In the genomic region with DNA sequence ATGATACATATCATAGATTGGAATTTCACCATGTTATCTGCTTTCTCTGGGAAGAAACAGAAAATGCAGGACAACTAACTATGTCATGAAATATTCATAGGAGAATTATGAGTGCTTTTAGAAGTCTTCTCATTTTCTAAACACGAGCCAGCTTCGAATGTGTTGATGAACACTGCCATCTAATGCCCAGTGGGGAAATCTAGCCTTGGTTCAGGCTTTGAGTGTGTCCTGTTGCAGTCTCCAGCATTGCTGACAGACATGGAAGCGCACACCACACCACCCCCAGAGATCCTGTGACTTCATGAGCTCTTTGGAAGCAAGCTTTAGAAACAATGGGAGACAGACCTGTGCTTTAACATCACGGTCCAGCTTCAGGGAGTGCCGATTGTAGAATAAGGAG, we compare ENCODE assay signal across 9 mouse cellular contexts.
DNase-seq lines count a peak whose midpoint lies in the region; ATAC-seq and TF ChIP-seq lines count a peak whose summit lies in the region.
"Had no signal": no experiment of that assay in that cellular context is flagged by ENCODE, and none has a peak within 500 bp of the region (broad histone marks: within the 10 kb centered on the region; RNA-seq: fewer than 3 reads in every experiment).

No protein-coding gene starts in this region.

- H3K27me3 ChIP-seq in forebrain, embryonic 10.5 days (ENCODE audit: poor library complexity, severe bottlenecking), result no peaks in the 10 kb centered on the region
- no peaks in the 10 kb centered on the region for H3K27me3 ChIP-seq in forebrain, embryonic 12.5 days
- H3K27me3 ChIP-seq in MEL (ENCODE audit: control insufficient read depth in 1 of 2, insufficient read depth in 2 of 2, low read length in 2 of 2), result no peaks in the 10 kb centered on the region
- H3K27me3 ChIP-seq in forebrain, embryonic 15.5 days, result no peaks in the 10 kb centered on the region
- H3K27me3 ChIP-seq in lung, postnatal 0 days (replicated peaks; ENCODE audit: insufficient read depth, low read length), result no peaks in the 10 kb centered on the region
- H3K27me3 ChIP-seq: heart, embryonic 13.5 days had no signal

- H3K27ac ChIP-seq in forebrain, embryonic 10.5 days, result no peak overlapping the region
- H3K27ac ChIP-seq in forebrain, embryonic 12.5 days, result no peak overlapping the region
- no peak overlapping the region for H3K27ac ChIP-seq in MEL (ENCODE audit: control insufficient read depth, low read depth, low read length)
- H3K27ac ChIP-seq in forebrain, embryonic 15.5 days (replicated peaks), result no peak overlapping the region
- no peak overlapping the region for H3K27ac ChIP-seq in lung, postnatal 0 days (ENCODE audit: low read length)
- H3K27ac ChIP-seq: heart, embryonic 13.5 days had no signal

- TF ChIP-seq EP300 in MEL (IDR thresholded peaks at IDR 0.05; ENCODE audit: low read depth in 1 of 2, low read length in 2 of 2), result no peak
- no peak for TF ChIP-seq EP300 in lung, postnatal 0 days (IDR thresholded peaks at IDR 0.05)

- TF ChIP-seq POLR2A in MEL (IDR thresholded peaks at IDR 0.05; ENCODE audit: control insufficient read depth in 1 of 2, insufficient read depth in 1 of 2, low read depth in 1 of 2, low read length in 2 of 2, poor library complexity in 1 of 2), result no peak

- no peaks in the 10 kb centered on the region for H3K36me3 ChIP-seq in forebrain, embryonic 10.5 days (replicated peaks)
- no peaks in the 10 kb centered on the region for H3K36me3 ChIP-seq in forebrain, embryonic 12.5 days (replicated peaks)
- no peaks in the 10 kb centered on the region for H3K36me3 ChIP-seq in MEL (ENCODE audit: control insufficient read depth in 1 of 2, insufficient read depth in 2 of 2, low read length in 2 of 2)
- no peaks in the 10 kb centered on the region for H3K36me3 ChIP-seq in forebrain, embryonic 15.5 days
- H3K36me3 ChIP-seq in lung, postnatal 0 days (ENCODE audit: insufficient read depth, low read length), result no peaks in the 10 kb centered on the region
- H3K36me3 ChIP-seq: heart, embryonic 13.5 days had no signal

- TF ChIP-seq CTCF in MEL (IDR thresholded peaks at IDR 0.05 in 2 of 3, conservative IDR thresholded peaks at IDR 0.05 in 1 of 3; ENCODE audit: control insufficient read depth in 1 of 3, insufficient read depth in 1 of 3, low read depth in 2 of 3, low read length in 3 of 3, poor library complexity in 1 of 3, severe bottlenecking in 1 of 3), result no peak
- peak; percentile 67 for TF ChIP-seq CTCF in lung, postnatal 0 days (IDR thresholded peaks at IDR 0.05)

- H3K4me2 ChIP-seq in forebrain, embryonic 12.5 days, result no peak overlapping the region
- H3K4me2 ChIP-seq in forebrain, embryonic 15.5 days (replicated peaks), result no peak overlapping the region
- H3K4me2 ChIP-seq in lung, postnatal 0 days (replicated peaks; ENCODE audit: low read depth, low read length), result no peak overlapping the region
- H3K4me2 ChIP-seq: heart, embryonic 13.5 days had no signal

- DNase-seq in forebrain, embryonic 10.5 days (ENCODE audit: extremely low spot score, low spot score), result peak; percentile 18
- DNase-seq in MEL (ENCODE audit: low read depth, low spot score), result peak; percentile 44
- DNase-seq in kidney, postnatal 4 days, result peak; percentile 17 to 27
- DNase-seq in lung, postnatal 0 days (ENCODE audit: low spot score), result peak; percentile 45
- peak; percentile 49 for DNase-seq in telencephalon, adult 2 months (ENCODE audit: low read depth, low spot score)
- no peak for DNase-seq in spleen, postnatal 10 days (ENCODE audit: low spot score in 2 of 2)

- H3K9ac ChIP-seq in forebrain, embryonic 12.5 days, result no peak overlapping the region
- no peak overlapping the region for H3K9ac ChIP-seq in MEL (ENCODE audit: control insufficient read depth, low read depth, low read length, poor library complexity, severe bottlenecking)
- H3K9ac ChIP-seq in forebrain, embryonic 15.5 days (replicated peaks), result no peak overlapping the region
- no peak overlapping the region for H3K9ac ChIP-seq in lung, postnatal 0 days (replicated peaks; ENCODE audit: low read depth)
- H3K9ac ChIP-seq: heart, embryonic 13.5 days had no signal

- no peak for ATAC-seq in forebrain, embryonic 12.5 days (ENCODE audit: low FRiP score)
- ATAC-seq in forebrain, embryonic 15.5 days (replicated peaks), result peak; percentile 76
- ATAC-seq in lung, postnatal 0 days, result no peak; the same call in 1 of the 2 replicates

- H3K4me1 ChIP-seq in forebrain, embryonic 10.5 days, result no peaks in the 10 kb centered on the region
- H3K4me1 ChIP-seq in forebrain, embryonic 12.5 days, result no peaks in the 10 kb centered on the region
- H3K4me1 ChIP-seq in MEL (ENCODE audit: control insufficient read depth in 1 of 2, insufficient read depth in 2 of 2, low read length in 2 of 2), result no peaks in the 10 kb centered on the region; a peak in 1 of 4 replicates
- no peaks in the 10 kb centered on the region for H3K4me1 ChIP-seq in forebrain, embryonic 15.5 days
- H3K4me1 ChIP-seq in lung, postnatal 0 days (ENCODE audit: insufficient read depth, low read depth, low read length), result no peaks in the 10 kb centered on the region
- H3K4me1 ChIP-seq: heart, embryonic 13.5 days had no signal

- no peak for TF ChIP-seq RAD21 in MEL (IDR thresholded peaks at IDR 0.05; ENCODE audit: low read depth, low read length)

- H3K4me3 ChIP-seq in forebrain, embryonic 10.5 days, result no peak overlapping the region
- H3K4me3 ChIP-seq in forebrain, embryonic 12.5 days (replicated peaks), result no peak overlapping the region
- H3K4me3 ChIP-seq in MEL (ENCODE audit: control insufficient read depth in 1 of 2, insufficient read depth in 1 of 2, low read depth in 2 of 2, low read length in 2 of 2), result no peak overlapping the region
- H3K4me3 ChIP-seq in forebrain, embryonic 15.5 days, result no peak overlapping the region
- no peak overlapping the region for H3K4me3 ChIP-seq in lung, postnatal 0 days (ENCODE audit: low read depth, low read length)
- H3K4me3 ChIP-seq: heart, embryonic 13.5 days had no signal

- H3K79me2 ChIP-seq in MEL (ENCODE audit: control insufficient read depth, insufficient read depth, low read length, poor library complexity), result no peaks in the 10 kb centered on the region

- H3K9me3 ChIP-seq in forebrain, embryonic 10.5 days, result no peaks in the 10 kb centered on the region
- H3K9me3 ChIP-seq in forebrain, embryonic 12.5 days, result no peaks in the 10 kb centered on the region
- H3K9me3 ChIP-seq in MEL (replicated peaks; ENCODE audit: insufficient read depth, low read length), result no peaks in the 10 kb centered on the region
- H3K9me3 ChIP-seq in forebrain, embryonic 15.5 days, result no peaks in the 10 kb centered on the region
- no peaks in the 10 kb centered on the region for H3K9me3 ChIP-seq in lung, postnatal 0 days (ENCODE audit: low read length)
- H3K9me3 ChIP-seq: heart, embryonic 13.5 days had no signal

- 60% methylated on average over 5 of the region's 5 CpGs for WGBS in forebrain, embryonic 10.5 days
- WGBS in forebrain, embryonic 12.5 days, result 53% methylated on average over 5 of the region's 5 CpGs
- WGBS in forebrain, embryonic 15.5 days, result 51% methylated on average over 5 of the region's 5 CpGs
- WGBS in lung, postnatal 0 days, result 38% methylated on average over 5 of the region's 5 CpGs

TF ChIP-seq in MEL, 35 proteins besides CTCF, POLR2A, EP300 and RAD21:
- TF ChIP-seq GABPA (IDR thresholded peaks at IDR 0.05; ENCODE audit: low read depth, low read length) (no peak), POLR2AphosphoS5 (IDR thresholded peaks at IDR 0.05; ENCODE audit: borderline replicate concordance, low read depth, low read length) (no peak), HCFC1 (IDR thresholded peaks at IDR 0.05; ENCODE audit: low read depth, low read length) (no peak), SIN3A (IDR thresholded peaks at IDR 0.05; ENCODE audit: low read length) (no peak), NRF1 (IDR thresholded peaks at IDR 0.05; ENCODE audit: insufficient read depth, low read depth, low read length, poor library complexity, severe bottlenecking) (no peak), MAX (IDR thresholded peaks at IDR 0.05; ENCODE audit: low read length) (no peak), MYC (IDR thresholded peaks at IDR 0.05; ENCODE audit: low read depth, low read length) (no peak), NELFE (IDR thresholded peaks at IDR 0.05; ENCODE audit: low read depth, low read length) (no peak), ZMIZ1 (IDR thresholded peaks at IDR 0.05; ENCODE audit: low read depth, low read length) (no peak), TBP (IDR thresholded peaks at IDR 0.05; ENCODE audit: low read depth, low read length) (no peak), ETS1 (IDR thresholded peaks at IDR 0.05; ENCODE audit: low read depth, low read length) (no peak)

Comparison
In these comparisons a context has a peak if more than half of its experiments do, and no peak if none do; other contexts are left out.
1. DNase-seq: peak in forebrain, embryonic 10.5 days (single experiment), MEL (single experiment), kidney, postnatal 4 days (2 of 2), lung, postnatal 0 days (single experiment) and telencephalon, adult 2 months (single experiment); none in spleen, postnatal 10 days (0 of 2).